Mouse (Mus musculus) CH12.LX (cell line): ENCODE measurements at regions not wholly inside any gene's neighbourhood (a gene's known extent, or its start where the extent isn't known, plus 50 kb on each side); places are given as distances from the start of the nearest gene placed in this dataset.

Experiments
- CHD2 ChIP-seq: IDR thresholded peaks from 2 replicates; pipeline ENCODE4 v1.6.1; 2011; ENCODE audit warnings: low read length, improper control_type of control experiment
- CTCF ChIP-seq, 2 experiments: IDR thresholded peaks in 1 of 2; conservative IDR thresholded peaks in 1 of 2; 2 replicates each; pipeline ENCODE4 v1.5.1; 2011 to 2012; ENCODE audit warnings: low read depth in 2 of 2, low read length in 2 of 2, improper control_type of control experiment in 1 of 2, inconsistent platforms in 1 of 2, mild to moderate bottlenecking in 1 of 2, moderate library complexity in 1 of 2
- JUND ChIP-seq: conservative IDR thresholded peaks from 2 replicates; pipeline ENCODE4 v1.6.1; 2011; ENCODE audit warnings: low read depth, low read length, improper control_type of control experiment
- MAX ChIP-seq: IDR thresholded peaks from 2 replicates; pipeline ENCODE4 v1.6.1; 2011; ENCODE audit warnings: low read length, improper control_type of control experiment
- MYC ChIP-seq: IDR thresholded peaks from 2 replicates; pipeline ENCODE4 v1.6.1; 2011; ENCODE audit warnings: low read depth, mild to moderate bottlenecking, improper control_type of control experiment, low read length
- NRF1 ChIP-seq: IDR thresholded peaks from 2 replicates; pipeline ENCODE4 v1.6.1; 2014; ENCODE audit warnings: low read depth, mild to moderate bottlenecking, inconsistent platforms, low read length, improper control_type of control experiment, moderate library complexity
- ZMIZ1 ChIP-seq: IDR thresholded peaks from 2 replicates; pipeline ENCODE4 v1.6.1; 2012; ENCODE audit warnings: low read depth, mild to moderate bottlenecking, inconsistent platforms, low read length, improper control_type of control experiment
- ZNF384 ChIP-seq: IDR thresholded peaks from 2 replicates; pipeline ENCODE4 v1.6.1; 2012; ENCODE audit warnings: low read depth, low read length, improper control_type of control experiment, inconsistent platforms

DNA sequence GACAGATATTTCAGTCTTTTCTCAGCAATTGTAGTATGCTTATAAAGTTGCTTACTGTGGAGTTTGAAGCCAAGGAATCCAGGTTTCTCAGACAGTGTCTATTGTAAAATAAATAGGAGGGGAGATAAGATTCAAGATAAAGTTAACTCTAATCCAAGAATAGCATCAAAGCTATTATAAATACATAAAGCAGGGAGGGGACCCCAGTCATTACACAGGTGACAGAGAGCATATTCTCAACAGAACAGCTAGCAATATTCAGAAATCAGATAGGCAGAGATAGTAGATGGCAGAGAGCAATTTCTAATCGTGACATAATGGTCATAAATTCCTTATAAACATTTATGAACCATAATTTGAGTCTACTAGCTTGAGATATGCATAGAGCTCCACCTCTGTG is 101.7 kb downstream of the Agtr2 start:
- TF ChIP-seq MYC (no peak), ZMIZ1 (no peak), CHD2 (no peak), JUND (no peak), CTCF (conservative IDR thresholded peaks at IDR 0.05 in 1 of 2, IDR thresholded peaks at IDR 0.05 in 1 of 2; ENCODE audit: low read depth in 2 of 2, low read length in 2 of 2) (no peak), ZNF384 (no peak), NRF1 (no peak), MAX (no peak)
